Mouse (Mus musculus) neural tube, postnatal 0 days (tissue): ENCODE results near the gene Gm1330. TPM values are rescaled to one million over a fixed set of nuclear protein-coding genes. Genes with fewer than 3 reads are reported as not detected.

Experiments used
- polyA plus RNA-seq: library from polyadenylated mRNA; unstranded; fragments of >200 nt; fragmentation: Nextera tagmentation; extraction: Ambion mirVana; gene quantifications from 2 replicates; pipeline ENCODE4 v1.2.1, GENCODE M21; 2015

Gm1330 gene
- polyA plus RNA-seq = not detected in 2 replicates

GRCm38 (mm10) chr2:149003151-149003550 lies at the start of gene Gm1330:
Gm1330 (minus strand) TSS chr2:149003251.

GRCm38 (mm10) chr2:149017137-149017536 lies 14.1 kb upstream of the Gm1330 start, which contains the start of gene Gm10750:
Gm10750 (minus strand) TSS chr2:149017237.

Other genes with a start within 250 kb of the Gm1330 start
- not detected in 2 replicates for gene Cst11, start 231.8 kb downstream of the Gm1330 start, polyA plus RNA-seq
- not detected in 2 replicates for gene 8030411F24Rik, start 221.2 kb downstream of the Gm1330 start, polyA plus RNA-seq
- gene Cst12, start 213.9 kb downstream of the Gm1330 start, polyA plus RNA-seq = not detected in 2 replicates
- not detected in 2 replicates for gene Cst8, start 204.5 kb downstream of the Gm1330 start, polyA plus RNA-seq
- not detected in 2 replicates for gene Cst13, start 183.2 kb downstream of the Gm1330 start, polyA plus RNA-seq
- gene Cst9, start 168.1 kb downstream of the Gm1330 start, polyA plus RNA-seq = not detected in 2 replicates
- gene 9230104L09Rik, start 138.2 kb downstream of the Gm1330 start, polyA plus RNA-seq = not detected in 2 replicates
- 1,629 and 2,063 TPM in 2 replicates for gene Cst3, start 127.6 kb downstream of the Gm1330 start, polyA plus RNA-seq
- gene Gm10750, start 14.0 kb upstream of the Gm1330 start, polyA plus RNA-seq = not detected in 2 replicates